Mouse (Mus musculus): ENCODE data around the gene Slfn2. TPM values are rescaled to one million over a fixed set of nuclear protein-coding genes. Genes with fewer than 3 reads are reported as not detected.
"Not testable (repeated sequence)": the region's sequence is repeated elsewhere in the genome, so short reads cannot be mapped to it uniquely, and the experiment has no call there.

Slfn2 gene
- 4.1 and 15.8 TPM in 2 replicates for total RNA-seq (2021)
- long read RNA-seq, experiment 1, transcript Slfn2-201 (2 exons, 1,664 nt): major isoform, 8 of 8 reads
- long read RNA-seq, experiment 1, partial matches to known transcripts: 0 of 8 reads
- long read RNA-seq, experiment 1, other reads (novel, unspliced or antisense): 0 of 8 reads
- long read RNA-seq, experiment 2, partial matches to known transcripts: 0 of 3 reads
- long read RNA-seq, experiment 2, other reads (novel, unspliced or antisense): 0 of 3 reads

DNA sequence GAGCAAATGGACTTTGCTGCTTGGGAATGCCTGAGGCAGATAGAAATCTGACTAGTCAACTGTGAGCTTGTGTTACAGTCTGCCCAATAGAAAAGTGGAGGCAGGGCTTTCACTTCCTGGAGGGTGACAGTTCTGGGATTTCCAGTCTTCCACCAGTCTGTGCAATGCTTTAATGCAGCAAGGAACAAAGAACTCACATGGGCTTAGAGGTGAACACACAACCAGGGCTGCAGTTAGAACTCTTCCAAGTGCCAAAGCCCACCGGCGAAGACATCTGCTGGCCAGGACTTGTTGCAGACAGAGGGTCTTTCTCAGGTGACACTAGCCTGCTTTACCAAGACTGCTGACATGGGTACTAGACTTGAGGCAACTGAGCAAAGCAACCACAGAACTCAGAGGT is at the start of gene Slfn2:
TSS of gene Slfn2 (plus strand) at position 167 of the 400 bp plus-strand sequence.
- no peak for DNase-seq

DNA sequence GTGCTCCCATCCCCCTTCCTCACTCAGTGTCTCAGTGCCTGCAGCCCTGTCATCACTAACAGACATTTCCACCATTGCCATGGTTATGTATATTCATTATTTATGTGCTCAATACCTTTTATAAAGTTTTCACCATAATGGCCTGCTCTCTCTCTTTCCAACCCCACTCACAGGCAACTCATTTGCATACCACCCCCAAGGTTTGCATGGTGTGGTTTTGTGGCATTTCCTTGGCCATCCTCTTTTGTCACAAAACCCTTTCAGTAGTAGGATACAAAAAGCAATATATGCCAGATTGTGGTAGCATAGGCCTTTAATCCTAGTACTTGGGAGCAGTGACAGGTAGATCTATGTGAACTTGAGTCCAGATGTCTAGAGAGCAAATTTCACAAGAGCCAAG is 48.8 kb upstream of the Slfn2 start:
- DNase-seq: no peak

DNA sequence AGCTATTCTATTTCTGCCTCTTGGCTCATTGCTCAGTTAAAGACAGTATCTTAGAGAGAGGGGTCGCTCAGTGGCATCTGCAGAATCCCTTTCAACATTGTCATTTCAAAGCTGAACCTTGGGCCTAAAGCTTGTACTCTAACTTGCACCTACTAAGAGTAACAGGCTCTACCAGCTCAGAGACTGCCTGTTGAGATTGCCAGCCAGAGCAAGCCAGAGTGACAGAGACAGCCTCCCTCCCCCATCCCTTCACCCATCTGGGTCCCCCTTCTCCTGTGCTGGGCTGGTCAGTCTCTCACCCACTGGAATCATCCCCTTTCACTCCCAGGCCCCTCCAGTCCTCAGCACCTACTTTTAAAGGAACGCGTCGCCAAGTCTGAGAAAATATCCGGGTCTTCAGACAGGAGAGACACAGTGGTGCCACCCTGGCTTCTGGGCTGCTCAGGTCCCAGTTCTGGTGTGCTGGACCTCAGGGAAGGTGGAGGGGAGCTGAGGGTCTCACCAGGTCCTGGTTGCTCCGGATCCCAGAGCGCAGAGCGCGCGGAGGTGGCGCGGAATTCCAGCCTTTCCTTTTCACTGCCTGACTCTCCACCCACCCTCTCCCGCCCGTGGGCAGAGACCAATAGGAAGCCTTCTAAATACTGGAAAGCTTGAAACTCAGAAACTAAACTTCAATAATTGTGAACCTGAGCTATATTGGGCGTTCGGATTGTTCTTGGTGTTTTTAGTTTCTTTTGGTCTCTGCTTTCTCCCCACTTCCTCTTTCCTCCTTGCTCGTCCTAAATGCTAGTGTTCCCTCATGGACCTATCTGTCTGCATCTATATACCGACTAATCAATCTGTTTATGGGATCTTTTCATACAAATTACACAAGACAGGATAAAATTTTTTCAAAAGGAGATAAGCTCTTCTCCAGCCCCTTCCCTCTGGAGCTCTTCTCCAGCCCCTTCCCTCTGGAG is 45.1 kb upstream of the Slfn2 start:
- peak; percentile 20 for DNase-seq

DNA sequence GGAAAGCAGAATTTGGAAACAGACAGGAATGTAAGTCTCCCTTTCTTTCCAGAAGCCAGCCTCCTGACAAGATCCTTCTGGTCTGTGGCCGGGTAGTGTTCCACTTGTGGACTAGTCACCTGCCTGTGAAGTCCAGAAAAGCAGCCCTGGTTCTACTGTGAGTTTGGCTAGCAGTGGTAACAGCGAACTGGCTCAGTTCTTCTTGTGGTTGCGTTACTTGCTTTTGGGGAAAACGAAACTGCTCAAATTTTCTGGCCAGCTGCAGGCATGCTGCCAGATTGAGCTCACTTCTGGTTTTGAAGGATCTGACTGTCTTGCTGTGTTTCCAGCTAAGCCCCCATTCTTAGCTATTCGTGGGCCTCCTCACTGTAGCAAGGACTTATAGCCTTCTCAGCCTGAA is 44.3 kb upstream of the Slfn2 start, which contains the start of gene Slfn8:
TSS of gene Slfn8 (minus strand) at position 190 of the 400 bp plus-strand sequence.
- DNase-seq: peak; percentile 63

DNA sequence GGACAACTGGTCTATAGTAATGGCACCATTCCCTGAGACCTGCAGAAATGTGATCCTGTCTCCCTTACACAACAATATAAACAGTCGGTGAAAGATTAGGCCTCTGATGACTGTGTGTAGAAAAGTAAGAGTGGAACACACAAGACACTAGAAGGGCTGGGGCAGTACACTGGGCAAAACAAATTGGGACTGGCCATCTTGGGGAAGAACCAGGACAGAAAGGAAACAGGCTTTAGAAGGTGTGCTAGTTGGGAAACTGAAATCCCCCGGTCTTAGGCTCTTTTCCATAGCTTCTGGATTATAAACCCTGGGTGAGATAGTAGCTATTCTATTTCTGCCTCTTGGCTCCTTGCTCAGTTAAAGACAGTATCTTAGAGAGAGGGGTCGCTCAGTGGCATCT is 26.2 kb upstream of the Slfn2 start:
- DNase-seq: not testable (repeated sequence)

DNA sequence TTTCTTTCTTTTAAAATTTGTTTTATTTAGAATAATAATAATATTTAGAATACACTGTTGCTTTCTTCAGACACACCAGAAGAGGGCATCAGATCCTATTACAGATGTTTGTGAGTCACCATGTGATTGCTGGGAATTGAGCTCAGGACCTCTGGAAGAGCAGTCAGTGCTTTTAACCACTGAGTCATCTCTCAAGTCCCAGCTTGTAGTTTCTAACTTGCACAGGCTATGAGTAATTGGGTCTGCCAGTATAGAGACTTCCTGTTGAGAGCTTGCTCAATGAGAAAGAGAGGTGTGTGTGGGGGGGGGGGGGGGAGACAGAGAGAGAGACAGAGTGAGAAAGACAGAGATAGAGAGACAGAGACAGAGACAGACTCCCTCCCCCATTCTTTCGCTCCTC is 25.8 kb upstream of the Slfn2 start:
- no peak for DNase-seq

DNA sequence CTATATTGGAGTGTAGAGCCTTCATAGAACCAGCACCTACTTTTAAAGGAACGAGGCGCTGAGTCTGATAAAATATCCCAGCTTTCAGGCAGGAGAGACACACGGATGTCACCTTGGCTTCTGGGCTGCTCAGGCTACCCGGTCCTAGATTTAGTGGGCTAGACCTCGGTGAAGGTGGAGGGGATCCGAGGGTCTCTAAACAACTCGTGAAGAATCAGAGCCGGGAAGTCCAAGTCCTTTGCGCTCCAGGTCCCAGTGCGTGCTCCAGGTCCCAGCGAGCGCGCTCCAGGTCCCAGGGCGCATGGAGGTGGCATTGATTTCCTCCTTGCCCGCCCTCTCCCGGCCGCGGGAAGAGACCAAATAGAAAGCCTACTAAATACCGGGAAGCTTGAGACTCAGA is 25.1 kb upstream of the Slfn2 start:
- DNase-seq: peak; percentile 46

DNA sequence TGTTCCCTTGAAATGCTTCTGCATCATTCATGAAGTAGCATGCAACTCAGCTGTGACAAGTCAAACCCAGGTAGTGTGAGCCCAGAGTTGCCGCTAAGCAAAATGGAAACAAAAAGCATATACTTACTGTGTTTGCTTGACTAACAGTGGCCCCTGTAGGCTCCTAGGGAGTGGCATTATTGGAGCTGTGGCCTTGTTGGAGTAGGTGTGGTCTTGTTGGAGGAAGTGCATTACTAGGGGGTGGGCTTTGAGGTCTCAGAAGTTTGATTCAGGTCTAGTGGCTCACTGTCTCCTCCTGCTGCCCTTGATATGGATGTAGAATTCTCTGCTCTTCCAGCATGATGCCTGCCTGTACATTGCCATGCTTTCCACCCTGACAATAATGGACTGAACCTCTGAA is 24.6 kb upstream of the Slfn2 start:
- DNase-seq: no peak

DNA sequence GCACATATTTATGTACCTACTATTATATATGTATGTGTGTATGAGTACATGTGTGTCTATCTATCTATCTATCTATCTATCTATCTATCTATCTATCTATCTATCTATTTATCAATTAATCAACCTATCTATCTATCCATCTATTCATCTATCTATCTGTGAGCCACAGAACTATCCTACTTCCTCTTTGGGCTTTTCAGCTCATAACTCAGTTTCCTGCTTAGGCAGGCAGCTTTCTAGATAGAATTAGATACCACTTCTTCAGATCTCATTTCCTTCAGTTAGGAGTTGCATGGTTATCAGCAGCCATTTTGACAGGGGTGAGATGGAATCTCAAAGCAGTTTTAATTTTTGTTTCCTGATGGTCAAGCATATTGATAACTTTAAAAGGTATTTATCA is 23.9 kb upstream of the Slfn2 start:
- DNase-seq: no peak

DNA sequence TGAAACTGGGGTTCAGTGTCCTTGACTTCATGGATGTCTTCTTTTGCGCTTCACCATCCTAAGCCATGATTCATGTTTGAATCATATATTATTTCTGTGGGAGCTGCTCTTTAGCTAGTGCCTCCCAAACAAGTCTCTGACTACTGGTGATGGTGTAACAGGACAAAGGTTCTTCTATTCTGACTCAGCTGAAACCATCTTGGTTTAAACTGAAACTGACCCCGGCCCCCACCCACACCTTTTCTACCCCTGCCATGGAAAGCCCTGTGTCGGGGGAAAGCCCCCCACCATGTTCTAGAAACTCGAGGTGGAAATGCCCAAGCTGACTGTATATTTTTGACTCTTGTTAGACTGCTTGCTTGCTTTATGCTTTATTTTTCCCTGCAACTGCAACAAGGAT is 21.0 kb upstream of the Slfn2 start:
- DNase-seq: no peak

DNA sequence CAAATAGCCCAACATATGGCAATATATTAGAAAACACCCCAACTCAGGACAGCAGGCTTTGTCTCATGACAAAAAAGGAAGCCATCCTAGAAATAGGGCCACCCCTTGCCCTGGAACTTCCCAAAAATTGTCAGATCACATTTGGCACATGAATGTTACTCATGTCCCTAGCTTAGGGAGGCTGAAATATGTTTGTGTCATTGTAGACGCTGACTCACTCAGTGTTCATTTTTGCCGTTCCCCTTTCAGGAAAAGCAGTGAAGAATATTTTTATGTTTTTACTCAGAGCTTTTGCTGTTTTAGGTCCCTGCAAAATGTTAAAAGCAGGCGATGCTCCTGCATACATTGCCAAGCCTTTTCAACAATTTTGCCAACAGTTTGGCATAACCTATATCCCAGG is 19.3 kb upstream of the Slfn2 start:
- no peak for DNase-seq

DNA sequence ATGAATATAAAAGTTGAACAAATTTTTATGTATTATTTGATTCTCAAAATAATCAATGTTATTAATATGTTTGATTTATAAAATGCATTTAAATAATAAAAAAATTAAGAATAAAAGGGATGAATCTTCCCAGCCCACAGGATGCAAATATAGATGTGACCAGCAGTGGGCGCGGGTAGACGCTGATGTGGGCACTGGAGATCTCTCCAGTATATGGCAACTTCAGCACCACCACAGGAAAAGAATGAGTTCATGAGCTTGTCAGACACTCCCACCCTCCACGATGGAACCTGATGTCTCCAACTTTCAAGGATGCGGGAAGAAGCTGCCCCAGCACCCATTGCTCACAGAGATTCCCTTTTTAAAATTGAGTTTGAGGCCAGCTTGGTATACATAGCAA is 7.0 kb upstream of the Slfn2 start:
- peak; percentile 76 for DNase-seq

DNA sequence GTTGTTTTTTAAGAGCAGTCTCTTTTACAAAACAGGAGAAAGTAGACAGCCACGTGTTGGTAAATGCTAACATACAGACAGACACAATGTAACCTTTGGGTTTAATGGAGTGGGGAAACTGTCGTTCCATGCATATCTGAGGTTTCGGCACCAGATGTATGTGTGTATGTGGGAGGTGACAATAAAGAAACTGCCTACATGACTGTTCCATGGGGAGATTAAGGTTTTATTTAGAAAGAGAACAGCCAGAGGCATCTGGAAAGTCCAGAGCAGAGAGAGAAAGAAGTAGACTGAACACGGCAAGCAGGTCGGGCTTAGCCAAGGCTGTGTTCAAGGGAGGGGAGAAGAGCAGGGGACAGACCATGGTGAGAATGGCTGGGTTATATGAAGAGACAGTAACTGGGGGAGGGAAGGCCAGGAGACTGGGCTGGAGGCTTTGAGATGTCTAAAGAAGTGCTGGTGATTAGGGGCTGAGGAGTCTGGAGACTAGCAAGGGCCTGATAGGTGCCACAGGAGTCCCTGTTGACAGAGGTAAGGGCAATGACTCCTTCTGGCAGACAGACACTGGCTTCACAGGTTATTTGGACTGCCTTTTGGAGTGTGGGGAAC is 4.4 kb upstream of the Slfn2 start:
- DNase-seq: no peak

DNA sequence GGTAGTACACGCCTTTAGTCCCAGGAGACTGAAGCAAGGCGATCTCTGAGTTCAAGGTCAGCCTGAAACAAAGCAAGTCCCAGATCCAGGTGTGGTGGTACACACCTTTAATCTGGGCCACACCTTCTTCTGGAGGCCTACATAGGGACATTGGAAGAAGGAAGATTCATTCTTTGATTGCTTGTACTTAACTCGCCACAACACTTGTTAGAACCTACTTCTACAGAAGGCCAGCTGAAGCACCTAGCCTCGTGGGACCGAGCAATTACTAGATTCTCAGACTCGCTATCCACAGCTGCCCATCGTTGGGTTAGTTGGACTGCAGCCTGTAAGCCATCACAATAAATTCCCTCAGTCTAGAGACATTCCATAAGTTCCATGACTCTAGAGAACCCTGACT is 3.1 kb upstream of the Slfn2 start:
- DNase-seq: no peak

DNA sequence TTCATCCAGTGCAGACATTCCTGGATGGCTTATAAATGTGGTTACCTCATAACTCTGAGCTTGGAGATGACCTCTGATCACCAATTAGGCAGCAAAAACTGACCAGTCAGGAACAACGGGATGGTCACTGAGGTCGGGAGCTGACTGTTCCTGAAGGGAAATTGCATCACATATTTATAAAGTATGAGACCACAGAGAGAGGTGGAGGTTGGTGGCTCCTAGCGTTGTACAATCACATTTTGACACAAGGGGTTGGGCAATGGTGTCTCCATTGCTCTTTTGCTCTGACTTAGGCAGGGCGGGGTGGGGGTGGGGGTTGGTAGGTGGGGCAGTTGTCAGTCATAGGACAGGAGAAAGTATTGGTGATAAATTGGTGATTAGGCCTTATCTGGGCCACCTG is 1.8 kb upstream of the Slfn2 start:
- DNase-seq: no peak

DNA sequence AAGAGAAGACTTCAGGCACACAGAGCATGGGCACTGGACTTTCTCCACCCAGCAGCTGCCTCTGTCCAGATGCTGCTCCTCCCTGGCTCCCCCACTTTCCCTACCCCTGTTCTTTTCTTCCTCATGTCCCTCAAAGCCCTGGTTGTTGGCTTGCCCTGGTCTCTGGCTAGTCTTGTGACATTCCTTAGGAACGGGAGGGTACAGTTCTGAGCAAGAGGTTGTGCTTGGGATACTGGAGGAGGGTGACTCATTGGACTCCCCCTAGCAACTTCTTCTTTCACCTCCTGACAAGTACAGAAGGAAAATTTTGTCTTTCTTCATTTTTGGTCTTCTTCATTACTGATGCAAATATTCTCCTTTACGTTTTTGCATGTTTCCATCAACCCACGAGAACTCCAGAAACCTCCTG is 967 bp upstream of the Slfn2 start:
- no peak for DNase-seq

DNA sequence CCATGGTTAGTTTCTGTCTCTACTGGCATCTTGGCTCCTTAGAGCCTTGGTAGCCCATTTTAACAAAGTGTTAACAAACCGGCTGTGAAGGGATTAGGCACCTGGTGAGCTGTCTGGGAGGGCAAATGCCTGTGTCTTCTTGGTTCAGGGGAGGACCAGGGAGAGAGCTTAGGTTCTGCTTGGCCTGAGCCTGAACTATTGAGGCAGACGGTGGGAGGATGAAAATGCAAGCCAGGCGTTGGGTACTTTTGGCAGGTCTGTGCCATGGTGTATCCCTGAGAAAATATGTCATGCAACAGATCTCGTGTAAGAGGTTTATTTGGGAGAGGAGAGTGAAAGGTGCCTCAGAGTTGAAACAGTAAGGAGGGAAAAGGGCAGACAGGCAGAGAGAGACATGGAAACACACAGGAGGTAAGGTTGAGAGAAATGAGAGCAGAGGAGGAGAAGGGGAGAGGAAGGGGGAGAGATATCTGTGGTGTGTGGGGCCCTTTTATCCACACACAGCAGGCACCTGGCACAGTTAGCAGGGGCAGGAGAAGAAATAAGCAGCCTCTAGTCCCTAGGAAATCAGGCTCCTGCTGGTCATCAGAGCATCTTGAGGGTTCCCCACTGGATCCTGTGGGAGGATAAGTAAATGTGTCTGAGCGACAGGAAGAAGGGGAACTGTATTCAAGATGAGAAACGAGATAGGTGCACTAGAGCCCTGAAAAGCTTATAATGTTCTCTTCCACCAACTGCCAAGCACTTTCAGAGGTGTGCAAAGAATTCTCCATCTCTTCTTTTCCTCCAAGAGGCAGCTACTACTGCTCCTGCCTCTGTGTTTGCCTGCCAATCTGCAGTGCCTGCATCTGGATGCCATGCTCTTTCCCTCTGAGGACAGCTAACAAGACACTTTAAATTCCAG is 781 bp downstream of the Slfn2 start:
- DNase-seq: no peak

DNA sequence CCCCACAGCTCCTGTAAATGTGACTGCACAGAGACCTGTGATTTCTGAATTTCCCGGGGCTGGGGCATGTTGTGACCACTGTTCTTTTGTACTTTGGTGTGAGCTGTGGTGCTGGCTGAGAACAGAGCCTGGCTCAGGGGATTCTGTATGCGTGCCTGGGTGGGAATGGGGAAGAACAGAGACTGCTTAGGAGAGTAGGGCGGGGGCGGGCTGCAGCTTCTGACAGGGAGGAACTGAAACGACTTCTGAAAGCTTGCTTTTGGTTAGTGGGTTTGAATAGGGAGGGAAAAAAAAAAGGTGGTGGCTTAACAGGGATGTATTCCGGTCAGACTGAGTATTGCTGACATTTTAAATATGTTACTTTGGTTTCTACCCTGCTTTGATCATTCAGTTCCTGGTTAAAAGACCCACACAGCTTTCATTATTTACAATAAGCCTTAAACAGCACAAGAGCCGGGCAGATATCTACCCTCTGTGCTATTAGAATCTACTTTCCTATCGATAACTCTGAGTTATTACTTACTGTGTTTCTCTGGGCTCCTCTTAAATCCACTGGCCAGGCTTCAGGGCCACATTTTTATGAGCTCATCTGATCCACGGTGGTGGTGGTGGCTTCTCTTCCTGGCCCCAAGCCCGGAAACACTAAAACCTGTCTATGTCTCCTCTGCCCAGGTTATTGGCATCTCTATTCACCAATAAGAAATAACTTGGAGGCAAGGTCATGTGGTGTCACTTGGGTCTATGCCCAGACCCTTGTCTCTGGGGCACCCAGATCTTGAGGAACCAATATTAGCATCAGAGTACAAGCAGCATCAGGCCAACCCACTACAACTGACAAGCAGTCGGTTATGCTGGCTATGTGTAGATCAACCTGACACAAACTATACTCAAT is 2.0 kb downstream of the Slfn2 start:
- DNase-seq: peak; percentile 55

DNA sequence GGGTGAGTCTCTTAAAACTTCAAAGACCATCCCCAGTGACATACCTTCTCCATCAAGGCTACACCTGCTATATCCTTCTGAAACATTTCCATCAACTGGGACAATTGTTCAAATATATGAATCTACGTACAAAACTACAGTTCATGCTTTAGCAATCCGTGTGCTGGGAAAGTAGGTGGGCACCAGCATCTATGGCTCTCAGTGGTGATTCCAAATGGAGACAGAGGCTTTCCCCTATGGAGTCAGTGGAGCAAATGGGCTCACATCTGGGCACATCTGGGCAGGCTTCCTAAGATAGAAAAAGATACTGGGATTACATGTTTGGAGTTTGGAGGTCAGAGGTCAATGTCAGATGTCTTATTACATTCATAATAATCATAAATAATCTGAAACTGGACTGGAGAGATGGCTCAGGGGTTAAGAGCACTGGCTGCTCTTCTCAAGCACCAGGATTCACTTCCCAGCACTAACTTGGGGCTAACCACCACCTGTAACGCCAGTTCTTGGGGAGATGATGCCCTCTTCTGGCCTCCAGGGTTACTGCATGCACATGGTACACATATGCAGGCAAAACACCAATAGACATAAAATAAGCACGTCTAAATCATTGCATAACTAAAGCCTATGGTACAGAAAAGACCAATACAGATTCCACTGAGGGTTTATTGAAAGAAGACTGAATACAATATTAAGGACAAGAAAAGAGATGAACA is 3.2 kb downstream of the Slfn2 start:
- DNase-seq: no peak

DNA sequence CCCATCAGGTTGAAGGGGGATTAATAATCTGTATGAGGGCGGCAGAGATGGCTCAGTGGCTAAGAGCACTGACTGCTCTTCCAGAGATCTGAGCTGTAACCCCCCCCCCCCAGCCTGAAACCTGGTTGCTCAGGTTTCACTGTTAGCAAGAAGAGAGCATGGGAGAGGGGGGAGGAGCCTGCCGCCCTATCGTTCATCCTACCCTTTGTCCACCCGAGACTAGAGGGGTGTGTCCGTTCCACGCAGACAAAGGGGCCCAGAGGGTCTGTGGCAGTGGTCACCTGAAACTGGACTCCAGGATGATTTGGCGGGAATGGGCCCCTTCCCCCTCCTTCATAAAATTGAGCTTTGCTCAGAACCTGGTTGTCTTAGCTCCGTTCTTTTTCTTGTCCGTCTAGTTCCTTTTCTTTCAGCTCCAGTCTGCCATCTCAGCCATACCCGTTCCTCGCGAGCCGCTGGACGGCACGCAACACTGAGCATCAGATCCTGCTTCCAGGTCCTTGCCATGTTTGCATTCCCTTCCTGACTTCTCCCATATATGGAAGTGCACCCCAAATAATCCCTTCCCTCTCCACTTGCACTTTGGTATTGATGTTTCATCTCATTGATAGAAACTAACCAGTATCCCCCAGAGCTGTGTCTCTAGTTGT is 5.5 kb downstream of the Slfn2 start:
- no peak for DNase-seq
